Mouse (Mus musculus) c-Kit-positive CD71-positive TER-119-negative erythroid progenitor cells, embryonic 14.5 days (primary cell): ENCODE data around the gene Rps27.

Source experiments
- DNase-seq: peaks from one replicate; pipeline ENCODE4 v3.0.0-alpha.2; 2013; ENCODE audit warnings: low read depth

Gene Rps27

DNA sequence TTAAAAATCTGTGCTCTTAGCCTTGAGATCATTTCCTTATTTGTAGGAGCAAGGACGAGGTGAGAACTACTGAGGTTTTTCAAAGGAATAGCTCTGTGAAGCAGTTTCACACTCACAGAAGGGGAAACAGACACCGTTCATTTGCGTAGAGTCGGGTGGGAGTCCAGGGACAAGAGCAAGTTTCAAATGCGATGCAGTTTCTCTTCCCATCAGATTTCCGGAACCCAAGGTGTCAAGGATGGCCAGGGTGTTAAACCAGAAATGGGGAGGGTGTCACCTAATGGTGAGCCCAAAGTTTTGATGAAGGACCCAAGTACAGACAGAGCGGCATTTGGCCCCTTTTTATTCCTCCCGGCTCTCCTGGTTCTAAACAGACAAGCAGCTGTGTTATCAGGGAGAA is 17.6 kb upstream of the Rps27 start:
- no peak for DNase-seq

DNA sequence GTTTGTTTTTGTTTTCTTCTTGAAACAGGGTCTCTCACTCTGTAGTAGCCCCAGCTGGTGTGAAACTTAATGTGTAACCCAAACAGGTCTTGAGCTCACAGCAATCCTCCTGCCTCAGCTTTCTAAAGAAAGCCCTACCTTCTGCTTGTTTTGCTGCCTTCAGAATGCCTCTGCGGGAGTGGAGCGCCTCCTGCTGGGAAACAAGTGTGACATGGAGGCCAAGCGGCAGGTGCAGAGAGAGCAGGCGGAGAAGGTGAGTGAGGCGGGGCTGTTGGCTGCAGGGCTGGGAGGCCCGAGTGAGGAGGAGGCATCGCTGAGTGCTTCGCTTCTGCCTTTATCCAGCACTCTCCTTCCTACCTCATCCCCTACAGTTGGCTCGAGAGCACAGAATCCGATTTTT is 10.9 kb upstream of the Rps27 start:
- no peak for DNase-seq

DNA sequence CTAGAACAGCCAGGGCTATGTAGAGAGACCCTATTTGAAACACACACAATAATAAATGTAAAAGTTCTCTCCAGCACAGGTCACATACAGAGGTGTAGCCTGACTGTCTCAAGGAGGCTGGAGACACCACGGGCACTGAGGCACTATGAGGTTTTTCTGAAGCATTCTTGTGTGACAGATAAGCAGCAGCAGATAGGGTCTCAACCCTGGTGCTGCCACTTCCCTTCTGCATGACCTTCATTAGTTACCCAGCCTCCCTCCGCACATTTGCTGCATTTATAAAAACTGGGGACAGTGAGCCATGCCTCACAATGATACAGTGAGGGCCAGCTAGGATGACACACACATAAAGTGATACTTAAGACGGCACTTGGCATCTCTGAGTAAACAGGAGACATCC is 9.5 kb upstream of the Rps27 start:
- DNase-seq = no peak

DNA sequence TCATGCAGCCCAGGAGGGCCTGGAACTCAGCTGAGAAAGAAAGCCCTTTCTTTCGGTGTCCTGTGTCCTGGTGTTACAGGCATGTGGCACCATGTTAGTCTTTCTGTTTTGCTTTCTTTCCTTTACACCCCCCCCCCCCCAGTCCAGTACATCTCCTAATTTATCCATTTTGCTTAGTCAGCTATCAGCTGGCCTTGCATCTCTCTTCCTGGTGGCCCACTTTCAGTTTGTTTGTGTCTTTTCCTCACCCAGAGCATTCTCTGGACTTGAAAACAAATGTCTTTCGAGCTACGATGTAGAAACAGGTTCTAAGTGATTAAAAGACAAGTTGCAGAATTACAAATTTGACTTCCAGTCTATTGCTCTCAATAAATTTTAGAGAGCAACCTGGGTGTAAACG is 9.0 kb upstream of the Rps27 start:
- DNase-seq = no peak

DNA sequence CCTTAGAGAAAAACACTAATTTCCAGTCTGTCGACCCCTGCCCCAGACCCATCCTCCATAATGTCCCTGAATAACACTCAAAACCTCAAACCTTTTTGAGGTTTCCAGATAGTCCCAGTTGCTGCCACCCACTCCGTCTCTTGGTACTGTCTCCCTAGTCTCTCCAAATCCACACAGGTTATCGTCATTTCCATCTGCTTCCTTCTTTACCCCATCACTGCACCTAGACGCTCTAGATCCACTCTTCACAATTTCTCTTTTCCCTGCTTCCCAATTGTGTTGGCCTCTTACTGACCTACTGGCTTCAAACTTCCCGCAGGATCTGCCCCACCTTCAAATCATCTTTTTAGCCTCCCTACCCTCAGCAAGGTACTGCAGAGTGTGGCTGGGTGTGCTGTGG is 7.7 kb upstream of the Rps27 start:
- DNase-seq = no peak

DNA sequence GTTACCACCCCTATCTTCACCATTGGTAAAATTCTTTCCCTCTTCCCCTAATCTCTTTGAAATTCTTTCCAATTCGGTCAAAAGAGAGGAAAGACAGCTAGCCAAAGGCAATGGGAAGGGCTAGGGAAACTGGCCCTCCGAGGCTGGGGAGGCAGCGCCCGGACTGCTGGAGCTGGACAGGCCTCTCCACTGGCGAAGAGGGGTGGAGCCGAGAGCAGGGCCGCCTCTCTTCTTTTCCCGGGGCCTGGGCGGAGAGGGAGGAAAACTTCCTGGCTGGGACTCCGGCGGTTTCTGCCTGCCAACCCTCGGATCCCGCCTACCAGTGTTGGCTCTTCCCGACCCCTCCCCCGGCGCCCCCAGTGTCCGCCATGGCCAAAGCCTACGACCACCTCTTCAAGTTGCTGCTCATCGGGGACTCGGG is 7.1 kb upstream of the Rps27 start:
- DNase-seq = no peak

DNA sequence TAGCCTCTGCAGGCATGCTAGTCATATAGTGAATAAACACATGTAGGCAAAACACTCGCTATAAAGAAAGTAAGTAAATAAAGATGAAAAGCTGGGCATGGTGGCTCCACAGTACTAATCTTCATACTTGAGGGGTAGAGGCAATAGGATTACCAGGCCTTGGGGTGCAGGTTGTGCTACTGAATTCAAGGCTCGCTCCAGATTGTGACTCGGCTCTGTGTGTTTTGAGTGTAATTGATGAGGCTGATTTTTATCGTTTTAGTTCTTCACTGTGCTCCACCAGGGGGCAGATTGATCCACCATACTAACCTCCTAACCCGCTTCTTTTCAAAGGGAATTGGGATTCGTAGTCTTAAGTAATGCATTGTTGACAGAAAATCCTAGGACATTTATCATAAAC is 6.6 kb upstream of the Rps27 start:
- DNase-seq = peak; percentile 66

DNA sequence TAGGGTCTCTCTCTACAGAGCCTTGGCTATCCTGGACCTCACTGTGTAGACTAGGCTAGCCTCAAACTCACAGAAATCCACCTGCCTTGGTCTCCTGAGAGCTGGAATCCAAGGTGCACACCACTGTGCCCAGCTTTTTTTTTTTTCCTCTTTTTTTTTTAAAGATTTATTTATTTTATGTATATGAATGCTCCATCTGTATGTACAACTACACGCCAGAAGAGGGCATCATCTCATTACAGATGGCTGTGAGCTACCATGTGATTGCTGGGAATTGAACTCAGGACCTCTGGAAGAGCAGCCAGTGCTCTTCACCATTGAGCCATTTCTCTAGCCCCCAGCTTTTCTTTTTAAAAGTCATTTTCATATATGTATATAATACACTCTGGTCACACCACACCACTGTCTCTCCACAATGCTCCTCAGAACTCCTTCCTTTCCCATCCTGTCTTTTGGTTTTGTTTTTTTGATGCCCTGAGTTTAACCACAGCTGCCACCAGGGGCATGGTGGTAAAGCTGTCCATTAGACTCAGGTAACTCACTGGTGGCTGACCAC is 2.5 kb upstream of the Rps27 start:
- no peak for DNase-seq

DNA sequence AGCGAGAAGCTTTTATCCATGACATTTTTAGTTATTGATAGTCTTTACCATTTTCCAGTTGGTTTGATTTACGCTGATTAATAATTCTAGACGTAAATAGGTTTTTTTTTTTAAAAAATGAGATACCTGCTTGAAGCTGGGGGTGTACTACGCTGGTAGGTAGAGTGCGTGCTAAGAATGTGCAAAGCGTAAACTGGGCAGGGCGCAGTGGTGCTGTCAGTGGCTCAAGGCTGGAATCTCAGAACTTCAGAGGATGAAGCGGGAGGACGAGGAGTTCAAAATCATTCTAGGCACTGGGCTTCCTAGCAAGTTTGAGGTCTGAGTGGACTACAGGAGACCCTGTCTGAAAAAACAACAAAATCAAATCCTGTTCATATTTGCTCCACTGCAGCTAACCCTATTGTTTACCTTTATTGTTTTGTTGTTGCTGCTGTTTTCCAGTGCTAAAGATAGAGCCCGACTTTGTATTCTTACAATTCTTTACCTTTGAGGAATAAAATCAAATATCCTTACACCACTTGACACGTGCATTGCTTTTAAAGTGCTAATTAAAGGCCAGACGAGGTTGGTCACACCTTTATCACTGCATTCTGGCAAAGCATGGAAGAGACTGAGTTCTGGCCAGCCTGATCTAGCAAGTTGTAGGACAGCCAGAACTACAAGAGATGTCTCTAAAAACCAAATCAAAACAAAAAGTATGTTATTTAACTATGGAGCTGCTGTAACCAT is 669 bp upstream of the Rps27 start:
- DNase-seq = no peak

DNA sequence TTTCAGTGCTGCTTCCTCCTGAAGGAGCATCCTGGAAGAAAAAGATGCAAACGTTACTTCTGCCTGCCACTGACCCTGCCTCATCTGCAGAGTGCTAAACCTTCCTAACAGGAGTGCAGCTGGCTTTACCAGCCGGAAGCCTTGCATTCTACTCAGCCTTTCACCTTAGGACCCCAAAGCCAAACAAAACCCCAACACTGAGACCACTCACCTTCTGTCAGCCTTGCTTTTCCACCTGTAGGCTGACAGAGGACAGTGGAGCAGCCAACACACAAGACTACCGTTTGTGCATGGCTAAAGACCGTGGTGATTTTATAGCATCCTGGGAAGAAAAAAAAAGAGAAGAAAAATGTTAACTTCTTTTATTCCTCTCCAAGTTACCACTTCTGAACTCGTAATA is 728 bp downstream of the Rps27 start:
- DNase-seq = no peak

DNA sequence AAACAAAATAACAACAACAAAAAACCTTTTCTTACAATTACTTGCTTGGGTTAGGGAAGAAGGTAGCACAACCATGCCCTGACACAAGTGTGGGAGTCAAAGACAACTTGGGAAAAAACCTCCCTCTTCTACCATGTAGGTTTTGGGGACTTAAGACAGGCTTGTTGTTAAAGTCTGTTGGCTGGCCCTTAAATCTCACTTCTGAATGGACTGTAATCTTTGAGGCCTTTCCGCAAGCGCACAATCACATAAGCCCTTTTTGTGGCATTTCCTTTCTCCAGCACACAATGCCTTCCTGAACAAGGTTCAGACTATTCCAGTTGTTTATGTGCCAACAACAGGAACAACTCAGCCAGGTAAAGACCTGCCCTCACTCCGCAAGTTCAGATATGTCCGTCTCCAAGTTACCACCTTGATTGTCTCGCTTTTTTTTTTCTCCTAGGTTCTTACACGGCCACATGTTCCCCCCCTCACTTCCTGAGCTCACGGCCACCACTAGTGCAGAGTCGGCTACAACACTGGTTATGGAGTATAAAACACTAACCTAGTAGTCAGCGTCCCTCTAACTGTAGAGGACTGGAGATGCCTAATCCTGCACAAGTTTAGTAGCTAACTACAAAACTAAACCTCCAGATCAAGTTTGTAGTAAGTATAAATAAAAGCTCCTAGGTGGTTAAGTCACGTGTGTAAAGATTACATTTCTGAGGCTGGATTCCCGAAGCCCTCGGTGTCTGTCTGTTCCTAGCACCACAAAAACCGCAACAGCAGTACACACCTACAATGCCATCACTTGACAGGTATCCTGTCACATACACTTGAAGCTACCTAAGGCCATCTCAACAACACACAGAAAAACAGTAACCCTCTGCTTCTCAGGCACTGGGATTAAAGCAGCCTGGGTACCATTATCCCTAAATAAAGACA is 1.7 kb downstream of the Rps27 start:
- no peak for DNase-seq

DNA sequence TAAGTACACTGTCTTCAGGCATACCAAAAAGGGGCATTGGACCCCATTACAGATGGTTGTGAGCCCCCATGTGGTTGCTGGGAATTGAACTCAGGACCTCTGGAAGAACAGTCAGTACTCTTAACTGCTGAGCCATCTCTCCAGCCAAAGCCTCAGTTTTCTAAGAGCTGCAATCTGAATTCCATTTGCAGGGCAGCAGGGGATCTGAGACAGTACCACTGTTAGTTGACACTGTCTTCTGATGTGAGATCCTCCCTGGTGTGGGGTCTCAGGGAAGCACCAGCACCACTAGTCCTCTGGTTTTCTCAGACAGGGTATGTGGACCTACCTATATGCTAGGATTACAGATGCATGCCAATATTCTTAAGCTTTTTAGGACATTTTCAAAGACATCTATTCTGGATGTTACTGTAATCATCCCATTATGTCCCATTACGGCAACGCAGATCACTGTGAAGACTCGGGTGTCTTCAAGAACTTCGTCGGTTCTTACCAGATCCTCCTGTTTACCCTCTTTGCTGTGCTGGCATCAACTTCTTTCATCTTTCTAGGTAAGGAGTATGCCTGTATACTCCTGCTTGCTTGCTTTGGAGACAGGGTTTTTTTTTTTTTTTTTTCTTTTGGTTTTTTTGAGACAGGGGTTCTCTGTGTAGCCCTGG is 3.4 kb downstream of the Rps27 start:
- no peak for DNase-seq

DNA sequence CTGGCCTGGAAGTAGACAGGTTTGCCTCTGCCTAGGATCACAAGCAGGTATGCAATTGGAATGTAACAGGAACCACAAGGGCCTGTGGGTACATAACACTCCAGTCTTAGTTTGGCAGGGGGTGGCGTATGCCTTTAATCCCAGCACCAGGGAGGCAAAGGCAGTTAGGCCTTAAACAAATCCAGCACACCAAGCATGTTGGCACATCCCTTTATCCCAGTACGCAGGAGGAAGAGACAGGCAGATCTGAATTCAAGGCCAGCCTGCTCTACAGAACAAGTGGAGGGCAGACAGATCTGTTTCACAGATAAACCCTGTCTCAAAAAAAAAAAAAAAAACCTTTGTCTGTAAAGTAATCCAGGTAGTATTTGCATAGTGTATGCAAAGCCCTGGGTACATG is 4.8 kb downstream of the Rps27 start:
- DNase-seq = no peak

DNA sequence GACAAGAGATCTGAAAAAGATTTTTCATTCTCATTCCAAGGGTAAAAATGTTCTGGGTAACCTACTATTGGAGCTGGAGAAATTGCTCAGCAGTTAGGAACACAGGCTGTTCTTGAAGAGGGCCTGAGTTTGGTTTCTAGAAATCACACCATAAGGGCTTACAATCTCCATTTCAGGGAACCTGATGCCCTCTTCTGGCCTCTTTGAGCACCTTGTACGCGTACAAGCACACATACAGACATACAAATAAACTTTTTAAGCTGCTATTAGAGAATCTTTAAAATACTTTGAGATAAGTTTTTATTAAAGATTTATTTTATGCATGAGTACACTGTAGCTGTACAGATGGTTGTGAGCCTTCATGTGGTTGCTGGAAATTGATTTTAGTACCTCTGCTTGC is 8.9 kb downstream of the Rps27 start:
- no peak for DNase-seq

DNA sequence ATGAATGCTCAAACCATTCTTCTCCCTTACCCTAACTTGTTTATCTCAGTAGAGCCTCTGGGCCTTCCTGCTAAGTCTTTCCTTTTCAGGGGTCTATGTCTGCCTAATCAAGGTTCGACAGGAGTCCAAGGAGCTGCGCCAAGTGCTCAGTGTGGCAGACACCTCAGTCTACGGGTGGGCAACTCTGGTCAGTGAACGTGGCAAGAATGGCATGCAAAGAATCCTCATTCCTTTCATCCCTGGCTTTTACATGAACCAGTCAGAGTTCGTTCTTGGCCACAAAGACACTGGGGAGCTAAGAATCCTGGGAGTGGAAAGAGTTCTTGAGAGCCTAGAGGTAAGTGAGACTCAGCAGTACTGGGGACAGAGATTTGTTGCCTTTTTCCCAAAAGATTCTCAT is 9.8 kb downstream of the Rps27 start:
- DNase-seq = no peak

DNA sequence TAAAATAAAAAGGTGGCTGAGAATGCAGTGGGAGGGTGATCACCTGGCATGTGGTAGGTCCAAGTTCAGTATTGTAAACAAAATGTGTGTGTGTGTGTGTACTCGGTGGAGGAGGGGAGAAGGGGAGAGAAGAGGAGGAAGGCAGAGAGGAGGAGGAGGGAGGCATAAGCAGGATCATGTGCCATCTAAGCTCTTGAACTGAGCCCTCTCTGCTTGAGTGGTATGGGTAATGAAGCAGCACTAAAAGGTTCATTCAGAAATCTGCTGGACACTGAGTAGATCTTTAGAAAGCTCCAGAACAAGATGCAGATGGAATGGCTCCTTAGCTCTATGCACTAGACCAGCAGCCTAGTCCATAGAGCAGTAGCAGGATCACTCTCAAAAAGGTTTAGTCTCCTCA is 10.6 kb downstream of the Rps27 start:
- DNase-seq = no peak

DNA sequence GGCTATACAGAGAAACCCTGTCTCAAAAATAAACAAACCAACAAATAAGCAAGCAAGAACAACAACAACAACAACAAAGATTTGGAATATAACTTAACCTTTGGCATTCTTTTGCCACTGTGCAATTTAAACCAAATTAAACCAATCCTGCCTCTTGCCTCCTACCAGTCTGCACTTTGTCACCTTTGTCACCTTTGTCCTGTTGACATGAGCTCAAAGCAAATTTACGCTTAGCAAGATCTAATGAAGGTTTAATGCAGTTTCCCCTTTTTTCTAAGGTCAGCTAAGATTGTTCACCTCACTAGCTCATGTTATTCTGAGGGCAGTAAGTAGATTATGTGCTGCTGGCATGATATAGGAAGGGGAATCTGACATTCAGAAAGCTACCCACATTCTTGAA is 15.9 kb downstream of the Rps27 start:
- no peak for DNase-seq

DNA sequence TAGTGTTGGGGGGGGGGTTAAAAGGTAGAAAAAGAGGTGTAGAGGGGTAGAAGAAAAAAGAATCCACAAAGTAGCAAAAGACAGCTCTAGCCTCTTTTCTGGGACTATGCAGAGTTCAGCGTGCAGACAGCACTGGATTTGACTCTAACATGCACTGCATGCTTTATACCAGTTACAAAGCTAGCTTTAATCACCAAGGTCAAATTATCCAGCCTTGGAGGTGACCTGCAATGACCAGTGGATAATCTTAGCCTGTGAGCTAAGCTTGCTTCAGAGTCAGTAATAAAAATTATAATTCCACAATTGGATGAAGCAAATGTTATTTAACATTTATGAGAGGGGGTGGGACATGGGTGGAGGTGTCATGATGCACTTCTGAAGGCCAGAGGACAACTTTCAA is 17.8 kb downstream of the Rps27 start:
- DNase-seq = no peak

DNA sequence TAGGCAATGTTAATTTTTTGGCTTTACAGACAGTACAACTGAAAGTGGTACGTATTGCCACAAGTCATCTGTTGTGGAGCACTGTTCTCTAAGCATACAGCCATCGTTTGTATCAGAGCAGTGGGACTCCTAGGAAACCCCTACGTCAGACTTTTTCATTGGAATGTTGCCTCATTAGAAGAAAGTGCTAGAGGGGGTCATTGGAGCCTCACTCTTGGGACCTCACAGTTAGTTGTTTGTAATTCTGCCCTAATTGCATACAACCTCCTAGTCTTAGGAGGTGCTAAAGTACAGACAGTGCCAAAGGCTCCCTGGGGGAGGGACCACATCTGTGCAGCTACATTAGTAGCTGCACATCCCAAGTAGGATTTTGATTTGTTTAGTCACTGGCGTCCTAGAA is 18.7 kb downstream of the Rps27 start:
- DNase-seq = no peak

DNA sequence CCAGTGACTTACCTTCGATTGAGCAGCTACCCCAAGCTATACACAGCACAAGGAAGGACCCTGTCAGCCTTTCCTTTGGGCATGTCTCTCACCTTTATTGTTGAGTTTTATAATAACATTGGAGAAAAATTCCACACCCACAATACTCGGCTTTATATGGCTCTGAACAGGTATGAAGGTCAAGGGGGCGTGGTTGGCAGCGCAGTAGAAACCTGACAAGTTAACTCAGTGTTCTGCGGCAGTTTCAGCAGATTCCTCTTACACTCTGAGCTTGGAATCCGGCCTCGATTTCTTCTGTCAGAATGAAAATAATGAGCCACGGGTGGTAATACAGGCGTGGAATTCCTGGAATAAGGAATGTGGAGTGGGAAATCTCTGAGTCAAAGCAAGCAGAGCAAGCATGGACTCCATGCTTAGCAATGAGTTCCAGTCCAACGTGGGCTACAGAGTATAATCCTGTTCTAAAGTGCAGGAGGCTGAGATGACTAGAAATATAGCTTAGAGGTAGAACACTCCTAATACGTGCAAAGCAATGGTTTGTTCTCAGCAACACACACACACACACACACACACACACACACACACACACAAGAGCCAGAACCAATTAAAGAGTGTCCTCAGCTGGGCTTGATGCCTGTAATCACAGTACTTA is 22.5 kb downstream of the Rps27 start:
- DNase-seq = no peak

DNA sequence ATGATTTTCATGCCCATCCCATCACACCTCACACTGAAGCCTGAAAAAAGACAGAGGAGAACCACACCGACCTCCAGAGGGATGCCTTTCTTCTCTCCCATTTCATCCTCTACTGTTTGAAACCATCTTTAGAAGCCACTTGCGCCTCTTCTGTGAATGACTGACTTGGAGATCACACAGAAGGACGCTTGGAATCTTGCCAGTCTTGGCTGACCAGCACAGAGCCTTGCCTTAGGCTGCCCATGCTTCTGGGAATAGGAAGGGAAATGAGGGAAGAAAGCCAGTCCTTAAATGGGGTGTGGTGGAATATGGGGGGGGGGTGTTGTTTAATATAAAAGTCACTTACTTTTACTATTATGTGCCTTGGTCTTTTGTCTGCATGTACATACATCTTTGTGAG is 29.9 kb downstream of the Rps27 start:
- DNase-seq = no peak

DNA sequence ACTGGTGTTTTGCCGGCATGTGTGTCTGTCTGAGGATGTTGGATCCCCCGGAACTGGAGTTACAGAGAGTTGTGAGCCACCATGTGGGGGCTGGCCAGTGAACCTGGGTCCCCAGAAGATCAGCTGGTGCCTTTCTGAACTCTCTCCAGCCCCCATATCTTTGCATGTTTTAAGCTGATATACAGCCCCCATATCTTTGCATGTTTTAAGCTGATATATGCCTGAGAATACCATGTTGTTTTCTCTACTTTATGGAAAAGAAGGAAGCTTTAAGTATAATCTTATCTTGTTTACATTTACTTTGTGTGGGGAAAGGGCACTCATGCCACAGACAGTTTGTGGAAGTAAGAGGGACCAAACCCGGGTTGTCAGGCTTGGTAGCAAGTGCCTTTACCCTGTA is 33.9 kb downstream of the Rps27 start:
- no peak for DNase-seq
